Mouse (Mus musculus) myocyte (in vitro differentiated cells): ENCODE measurements around the gene Sdhaf1.

Experiments used
- CEBPB ChIP-seq: IDR thresholded peaks from 2 replicates; pipeline ENCODE4 v1.6.1; 2011; ENCODE audit warnings: mild to moderate bottlenecking, moderate library complexity; ENCODE audit not compliant: poor library complexity, insufficient read depth, severe bottlenecking
- MAX ChIP-seq: IDR thresholded peaks from one replicate; pipeline ENCODE4 v1.6.1; 2011; ENCODE audit warnings: low read depth, mild to moderate bottlenecking, control low read depth
- POLR2A ChIP-seq: IDR thresholded peaks from one replicate; pipeline ENCODE4 v1.6.1; 2011; ENCODE audit warnings: low read depth, mild to moderate bottlenecking, control low read depth, moderate library complexity; ENCODE audit not compliant: insufficient read length
- POLR2AphosphoS2 ChIP-seq: IDR thresholded peaks from one replicate; pipeline ENCODE4 v1.6.1; 2011; ENCODE audit warnings: low read depth, control low read depth; ENCODE audit not compliant: insufficient read length
- REST ChIP-seq: IDR thresholded peaks from one replicate; pipeline ENCODE4 v1.6.1; 2011; ENCODE audit warnings: mild to moderate bottlenecking, control low read depth, moderate library complexity; ENCODE audit not compliant: insufficient read depth, insufficient read length
- USF1 ChIP-seq: IDR thresholded peaks from one replicate; pipeline ENCODE4 v1.6.1; 2011; ENCODE audit warnings: low read depth, mild to moderate bottlenecking, control low read depth, moderate library complexity

- TF ChIP-seq MAX (no peak), USF1 (no peak), POLR2A (no peak), POLR2AphosphoS2 (no peak), REST (no peak), CEBPB (no peak)
These were observed 30.4 kb upstream of the Sdhaf1 start for GRCm38 (mm10) chr7:30354059-30354458.
